Mouse (Mus musculus) ZHBTc4 (cell line): ENCODE data around the gene Phc3.

Source experiments
- DNase-seq: peaks from one replicate; pipeline ENCODE4 v3.0.0-alpha.2; 2011; ENCODE audit warnings: low read depth, low spot score

Phc3 gene

GRCm38 (mm10) chr3:30969104-30969581 is at the start of gene Phc3:
Gene Phc3 (minus strand): TSS chr3:30969415.
- peak; percentile 98 for DNase-seq

DNA sequence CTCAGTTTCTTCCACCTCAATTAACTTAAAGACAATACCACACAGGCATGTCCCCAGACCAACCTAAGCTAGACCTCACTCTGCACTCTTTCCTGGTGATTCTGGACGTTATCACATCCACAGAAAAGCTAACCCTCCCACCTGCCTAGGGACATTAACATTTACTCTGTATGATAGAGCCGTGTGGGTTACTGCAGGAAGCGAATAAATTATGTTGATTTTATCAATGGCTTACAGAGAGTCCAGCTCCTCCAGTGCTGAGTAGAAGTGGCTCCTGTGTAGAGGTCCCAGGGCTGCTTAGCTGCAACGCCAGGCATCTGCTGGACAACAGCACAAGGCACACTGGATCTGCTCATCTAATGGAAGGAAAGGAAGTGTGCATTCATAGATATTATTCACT is 48.4 kb upstream of the Phc3 start:
- DNase-seq = peak; percentile 72

DNA sequence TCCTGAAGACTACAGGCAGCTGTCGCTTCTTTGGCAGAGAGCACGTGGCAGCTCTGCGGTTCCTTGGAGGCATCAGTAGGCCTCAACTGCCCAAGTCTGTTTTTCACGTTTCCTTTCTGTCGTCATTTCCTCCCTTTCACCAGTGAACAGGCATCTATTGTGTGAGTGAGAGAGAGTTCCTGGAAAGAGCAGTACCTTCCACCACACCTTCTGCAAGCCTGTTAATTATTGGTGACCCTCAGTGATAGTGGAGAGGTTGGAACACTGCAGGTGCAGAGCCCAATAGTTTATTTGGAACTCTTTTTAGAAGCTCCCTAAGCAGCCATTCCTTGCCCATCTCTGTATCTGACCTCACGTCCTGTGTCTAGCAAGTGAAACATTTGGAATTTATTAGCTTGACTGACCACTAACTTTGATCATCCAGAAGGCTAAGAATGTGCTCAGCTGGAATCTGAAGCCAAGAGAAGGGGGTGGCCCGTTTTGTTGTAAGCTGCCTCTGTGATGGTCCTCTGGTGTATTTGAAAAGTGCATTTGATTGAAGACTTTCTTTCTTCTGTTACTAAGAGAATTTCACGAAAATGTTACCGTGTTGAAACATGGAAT is 47.5 kb upstream of the Phc3 start:
- peak; percentile 76 for DNase-seq

DNA sequence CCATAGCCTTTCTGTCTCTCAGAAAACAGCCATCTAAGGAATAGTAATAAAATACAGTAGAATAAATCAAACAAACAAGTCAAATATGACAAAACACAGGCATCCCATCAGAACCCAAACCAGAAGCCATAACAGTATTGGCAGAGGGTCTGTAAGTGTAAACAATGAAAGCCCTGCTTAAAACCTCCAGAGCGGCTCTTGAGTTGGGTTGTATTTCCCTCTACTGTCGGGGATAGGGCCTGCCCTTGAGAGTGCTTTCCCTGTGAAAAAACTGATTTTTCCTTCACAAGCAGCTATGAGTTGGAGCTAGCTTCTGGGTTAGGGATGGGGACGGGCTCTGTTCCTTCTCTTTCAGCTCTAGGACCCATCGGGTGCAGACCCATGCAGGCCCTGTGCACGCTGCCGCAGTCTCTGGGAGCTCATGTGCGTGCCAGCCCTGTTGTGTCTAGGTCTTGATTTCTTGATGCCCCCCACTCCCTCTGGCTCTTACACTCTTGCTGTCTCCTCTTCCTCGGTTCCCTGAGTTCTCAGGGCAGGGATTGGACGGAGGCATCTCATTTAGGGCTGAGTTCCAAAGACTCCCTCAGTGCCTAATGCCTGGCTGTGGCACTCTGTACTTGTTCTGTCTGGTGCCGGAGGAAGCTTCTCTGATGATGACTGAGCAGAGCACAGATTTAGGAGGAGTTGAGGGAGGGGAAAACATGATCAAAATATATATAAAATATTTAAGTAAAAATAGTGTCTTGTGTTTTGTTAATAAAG is 46.6 kb upstream of the Phc3 start:
- DNase-seq = no peak

DNA sequence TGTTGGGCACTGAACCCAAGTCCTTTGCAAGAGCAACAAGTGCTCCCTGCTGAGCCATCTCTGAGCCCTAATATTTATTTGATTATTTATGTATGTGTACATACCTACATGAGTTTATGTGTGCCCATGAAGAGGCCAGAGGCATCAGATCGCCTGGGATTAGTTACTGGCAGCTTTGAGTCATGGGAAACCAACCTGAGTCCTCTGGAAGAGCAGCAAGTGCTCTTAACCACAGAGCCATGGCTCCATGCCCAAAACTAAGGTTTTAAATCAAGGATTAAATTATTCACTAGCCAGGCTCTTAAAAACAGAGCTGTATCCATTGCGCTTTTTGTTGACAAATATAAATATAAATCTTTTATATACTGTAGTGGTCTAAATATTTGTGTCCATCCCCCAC is 45.2 kb upstream of the Phc3 start:
- no peak for DNase-seq

- DNase-seq = peak; percentile 83
These were observed 35.4 kb upstream of the Phc3 start for GRCm38 (mm10) chr3:31004320-31005209.

DNA sequence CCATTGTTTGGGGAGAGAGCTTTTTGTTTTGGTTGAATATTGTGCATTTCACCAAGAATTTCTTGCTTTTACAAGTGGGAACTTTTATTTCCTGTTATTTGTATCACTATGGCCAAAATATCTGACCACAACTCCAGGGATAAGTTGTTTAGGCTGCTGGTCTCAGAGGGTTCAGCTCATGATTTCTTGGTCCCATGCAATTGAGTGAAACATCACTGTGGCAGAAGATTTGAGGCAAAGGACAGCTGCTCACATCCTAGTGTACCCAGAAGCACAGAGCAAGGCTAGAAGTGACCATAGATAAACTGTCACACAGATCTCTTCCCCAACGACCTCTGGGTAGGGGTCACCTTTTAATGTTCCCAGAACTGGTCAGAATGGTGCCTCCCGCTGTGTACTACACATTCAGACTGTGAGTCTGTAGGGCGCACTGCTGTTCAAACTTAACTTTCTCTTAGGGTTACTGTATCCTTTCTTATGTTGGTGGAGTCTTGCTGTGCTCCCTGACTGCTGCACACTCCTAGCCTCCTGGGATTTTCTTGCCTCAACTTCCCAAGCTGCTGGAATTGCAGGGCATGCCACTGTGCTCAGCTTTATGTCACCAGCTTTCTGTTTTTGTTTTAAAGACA is 31.9 kb upstream of the Phc3 start:
- DNase-seq = peak; percentile 90

DNA sequence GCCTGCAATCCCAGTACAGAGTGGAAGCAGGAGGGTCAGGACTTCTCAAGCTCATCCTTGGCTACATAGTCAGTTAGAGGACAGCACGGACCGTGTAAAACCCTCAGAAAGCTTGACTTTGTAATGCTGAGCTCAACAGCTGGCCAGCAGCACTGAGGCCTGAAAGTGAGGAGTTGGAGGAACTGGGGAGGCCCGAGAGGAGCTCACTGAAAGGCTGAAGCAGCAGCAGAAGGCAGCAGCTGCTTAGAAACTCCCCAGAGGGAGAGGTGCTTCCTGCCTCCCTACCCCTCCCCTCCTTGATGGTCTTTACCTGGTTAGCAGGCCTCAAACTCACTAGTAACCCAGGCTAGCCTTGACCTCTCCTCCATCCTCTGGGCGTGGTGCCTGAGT is 30.8 kb upstream of the Phc3 start:
- DNase-seq = peak; percentile 36

DNA sequence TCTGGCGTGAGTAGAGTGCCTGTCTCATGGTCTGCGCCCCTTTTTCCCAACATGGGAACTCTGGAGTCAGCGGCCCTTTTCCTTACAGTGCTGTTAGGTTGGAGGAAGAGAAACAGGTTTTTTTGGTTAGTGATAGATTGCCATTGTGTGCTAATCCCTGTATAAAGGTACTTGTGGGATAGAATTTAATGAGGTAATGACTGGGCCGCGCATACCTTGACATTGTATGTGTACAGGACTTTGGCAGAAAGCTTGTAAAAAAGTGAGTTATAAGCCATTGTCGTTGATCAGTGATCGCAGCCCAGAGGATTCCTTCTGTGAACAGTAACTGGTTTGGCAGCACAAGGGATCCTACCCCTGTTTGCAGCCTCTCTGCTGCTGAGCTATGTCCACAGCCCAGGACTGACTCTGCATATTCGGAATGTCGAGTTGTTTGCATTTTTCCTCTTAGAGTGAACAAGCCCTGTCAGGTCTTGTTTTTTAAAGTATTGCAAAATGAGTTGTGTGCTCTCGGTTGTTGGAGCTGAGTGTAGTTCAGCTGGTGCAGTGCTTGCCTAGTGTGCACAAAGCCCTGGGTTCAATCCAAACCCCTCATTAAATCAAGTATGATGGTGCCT is 30.3 kb upstream of the Phc3 start:
- no peak for DNase-seq

DNA sequence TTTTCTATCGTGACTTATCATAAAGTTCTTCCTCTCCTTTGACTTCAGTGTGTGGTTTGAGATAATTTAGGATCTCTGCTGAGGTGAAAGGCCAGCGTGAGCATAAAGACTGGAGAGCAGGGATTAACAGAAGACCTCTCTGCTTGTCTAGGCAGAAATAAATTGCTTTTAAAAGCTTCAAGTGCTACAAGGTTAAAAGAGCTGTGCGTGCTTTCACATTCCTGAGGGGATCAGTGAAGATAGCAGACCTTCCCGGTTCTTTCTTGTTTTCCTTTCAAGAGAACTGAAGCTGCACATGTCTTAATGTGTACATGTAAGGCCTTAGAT is 27.4 kb upstream of the Phc3 start:
- DNase-seq = no peak

DNA sequence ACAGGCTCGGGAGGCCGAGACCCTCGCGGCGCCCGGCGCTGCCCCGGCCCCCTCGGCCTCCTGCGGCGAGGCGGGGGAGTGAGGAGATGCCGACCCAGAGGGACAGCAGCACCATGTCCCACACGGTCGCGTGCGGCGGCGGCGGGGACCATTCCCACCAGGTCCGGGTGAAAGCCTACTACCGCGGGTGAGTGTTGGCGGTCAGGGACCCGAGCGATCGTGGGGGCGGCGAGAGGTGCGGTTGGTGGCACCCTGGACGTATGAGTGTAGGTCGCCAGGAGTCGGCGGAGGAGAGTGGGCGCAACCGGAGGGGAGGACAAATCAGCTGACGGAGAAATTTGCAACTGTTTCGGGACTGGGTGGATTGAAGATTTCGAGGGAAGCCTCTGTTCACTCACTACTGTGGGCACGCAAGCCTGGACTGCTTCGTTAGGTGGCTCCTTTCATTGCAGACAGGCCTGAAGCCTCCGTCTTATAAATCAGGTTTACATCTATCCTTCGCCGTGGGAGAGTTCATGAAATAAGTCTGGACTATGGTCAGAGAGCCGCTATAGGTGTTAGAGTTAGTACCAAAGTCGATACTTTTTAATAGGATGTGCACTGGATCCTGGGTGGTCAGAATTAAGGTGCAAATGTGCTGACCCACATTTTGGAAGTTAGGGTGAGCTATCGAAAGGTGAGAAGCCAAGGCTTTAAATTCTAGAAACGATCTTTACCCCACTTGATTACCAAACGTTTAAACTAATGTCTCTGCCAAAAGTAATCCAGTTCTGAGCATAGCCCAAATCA is 26.9 kb upstream of the Phc3 start:
- peak; percentile 60 for DNase-seq

DNA sequence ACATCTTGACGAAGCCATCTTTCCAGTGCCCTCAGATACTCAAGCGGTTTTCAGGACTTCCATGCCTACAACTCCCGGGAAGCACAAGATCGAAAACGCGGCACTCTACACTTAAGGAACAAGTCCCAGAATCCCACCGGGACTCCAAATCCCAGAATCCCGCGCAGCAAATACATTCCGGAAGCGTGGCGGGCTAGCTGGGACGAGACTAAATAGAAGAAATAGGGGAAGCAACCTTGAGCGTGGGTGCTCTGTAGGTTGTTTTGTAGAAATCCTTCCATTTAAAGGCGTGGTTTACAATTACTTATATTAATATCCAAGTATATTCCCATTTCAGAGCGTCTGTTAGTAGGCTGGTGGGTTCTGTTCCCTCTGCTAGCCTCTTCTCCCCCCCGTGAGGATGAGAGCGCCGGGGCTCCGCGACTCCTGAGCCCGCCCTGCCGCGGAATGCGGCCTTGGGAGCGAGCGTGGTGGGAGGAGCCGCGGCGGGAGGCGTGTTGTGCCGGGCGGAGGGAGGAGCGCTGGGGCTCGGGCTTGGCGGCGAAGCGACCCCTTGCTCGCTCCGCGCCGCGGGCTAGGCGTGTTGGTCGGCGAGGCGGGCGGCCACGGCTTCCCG is 26.2 kb upstream of the Phc3 start, which contains the start of gene Prkci:
TSS of gene Prkci (plus strand) at position 465 of the 616 bp plus-strand sequence.
- DNase-seq = peak; percentile 98

DNA sequence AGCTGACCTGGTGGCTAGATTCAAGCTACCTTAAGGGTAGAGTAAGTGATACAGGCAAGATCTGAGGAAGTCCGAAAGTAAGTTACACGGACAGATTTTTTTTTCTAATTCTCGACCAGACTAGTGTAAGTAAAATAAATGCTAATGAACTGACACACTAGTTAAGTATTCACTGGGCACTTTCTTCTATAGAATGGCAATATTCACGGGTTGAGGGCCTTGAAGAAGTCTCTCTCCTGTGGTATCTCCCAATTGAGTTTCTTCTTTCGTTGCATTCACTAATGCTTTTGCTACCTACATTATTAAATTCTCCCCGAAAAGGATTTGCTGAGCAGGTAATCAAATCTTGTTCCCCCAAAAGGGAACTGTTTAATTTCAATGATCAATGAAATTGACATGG is 25.6 kb upstream of the Phc3 start:
- no peak for DNase-seq

DNA sequence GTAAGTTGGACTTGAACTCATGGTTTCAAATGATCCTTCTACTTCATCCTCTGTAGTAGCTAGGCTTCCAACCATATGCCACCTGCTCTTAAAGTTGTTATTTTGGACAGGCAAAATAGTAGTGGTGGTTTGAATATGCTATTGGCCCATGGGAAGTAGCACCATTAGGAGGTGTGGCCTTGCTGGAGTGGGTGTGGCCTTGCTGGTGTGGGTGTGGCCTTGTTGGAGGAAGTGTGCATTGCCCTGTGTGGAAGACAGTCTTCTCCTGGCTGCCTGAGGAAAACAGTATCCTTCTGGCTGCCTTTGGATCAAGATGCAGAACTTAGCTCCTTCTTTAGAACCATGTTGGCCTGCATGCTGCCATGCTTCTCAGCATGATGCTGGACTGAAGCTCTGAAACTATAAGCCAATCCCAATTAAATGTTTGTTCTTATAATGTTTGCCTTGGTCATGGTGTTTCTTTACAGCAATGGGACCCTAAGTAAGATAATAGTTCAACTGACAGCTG is 23.9 kb upstream of the Phc3 start:
- DNase-seq = peak; percentile 85

DNA sequence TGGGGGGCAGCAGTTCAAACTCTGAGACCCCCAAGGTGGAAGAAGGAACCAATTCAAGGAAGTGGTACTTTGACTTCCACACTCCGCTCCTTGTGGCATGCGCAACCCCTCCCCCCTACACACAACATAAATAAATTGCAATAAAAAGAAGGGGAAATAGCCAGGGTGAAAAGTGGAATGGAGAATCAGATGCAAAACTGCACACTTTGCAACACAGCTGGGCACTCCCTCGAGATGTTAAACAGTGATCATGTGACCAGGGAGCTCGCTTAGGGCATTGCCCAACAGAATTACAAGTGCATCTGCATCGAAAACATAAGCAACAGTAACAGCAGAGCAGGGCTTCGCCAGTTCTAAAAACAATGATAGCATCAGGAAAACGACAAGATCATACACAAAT is 22.9 kb upstream of the Phc3 start:
- DNase-seq = no peak

GRCm38 (mm10) chr3:30987396-30988318 is 18.4 kb upstream of the Phc3 start:
- DNase-seq = no peak

GRCm38 (mm10) chr3:30982924-30983536 is 13.8 kb upstream of the Phc3 start:
- no peak for DNase-seq

- no peak for DNase-seq
These were observed 12.6 kb upstream of the Phc3 start for GRCm38 (mm10) chr3:30981616-30982380.
